Mouse (Mus musculus): ENCODE measurements at regions not wholly inside any gene's neighbourhood (a gene's known extent, or its start where the extent isn't known, plus 50 kb on each side); places are given as distances from the start of the nearest gene placed in this dataset.

GRCm38 (mm10) chr3:120865036-120865435 is 306.5 kb downstream of the Rwdd3 start:
- TF ChIP-seq CTCF (IDR thresholded peaks at IDR 0.05), result no peak
- no peak for TF ChIP-seq POLR2A (IDR thresholded peaks at IDR 0.05; ENCODE audit: insufficient read depth, low read depth, low read length)
